Mouse (Mus musculus): ENCODE results near the gene Lhcgr. TPM values are rescaled to one million over a fixed set of nuclear protein-coding genes. Genes with fewer than 3 reads are reported as not detected.

Lhcgr gene
- polyA plus RNA-seq, 1 experiment from 2014 or later = not detected

Other genes starting within 250 kb of the Lhcgr start
- 5.0 and 6.8 TPM in 2 replicates for gene Ston1, start 194.3 kb downstream of the Lhcgr start, polyA plus RNA-seq (2015; fragmentation: Nextera tagmentation; extraction: Ambion mirVana)
- 0.08 and 0.09 TPM in 2 replicates for gene Gtf2a1l, start 123.3 kb downstream of the Lhcgr start, polyA plus RNA-seq (2015; fragmentation: Nextera tagmentation; extraction: Ambion mirVana)